Mouse (Mus musculus) lung, embryonic 14.5 days (tissue): ENCODE results near the gene Gm20388. TPM values are rescaled to one million over a fixed set of nuclear protein-coding genes. Genes with fewer than 3 reads are reported as not detected.

Experiments used
- ATAC-seq: fragments of 200-750 bp; cut with Nextera tagmentation; 2 replicates; pipeline ENCODE4 v1.8.0; 2017; ENCODE audit warnings: mild to moderate bottlenecking, moderate TSS enrichment, moderate library complexity; ENCODE audit not compliant: insufficient read depth
- DNase-seq: peaks from one replicate; pipeline ENCODE4 v3.0.0-alpha.2; 2015
- H3K27ac ChIP-seq: fragments of 300-500 bp; sonication (generic); 2 replicates; pipeline ENCODE4 v1.5.1; 2014; ENCODE audit warnings: low read depth, mild to moderate bottlenecking, moderate library complexity
- H3K27me3 ChIP-seq: fragments of 300-500 bp; sonication (generic); 2 replicates; pipeline ENCODE4 v1.6.1; 2014; ENCODE audit warnings: low read length, control low read depth; ENCODE audit not compliant: insufficient read depth
- H3K36me3 ChIP-seq: fragments of 300-500 bp; sonication (generic); 2 replicates; pipeline ENCODE4 v1.6.1; 2014; ENCODE audit warnings: control low read depth; ENCODE audit not compliant: insufficient read depth
- H3K4me1 ChIP-seq: fragments of 300-500 bp; sonication (generic); 2 replicates; pipeline ENCODE4 v1.6.1; 2014; ENCODE audit warnings: antibody characterized with exemption, control low read depth; ENCODE audit not compliant: insufficient read depth
- H3K4me2 ChIP-seq: fragments of 300-500 bp; sonication (generic); 2 replicates; pipeline ENCODE4 v1.6.1; 2014; ENCODE audit warnings: mild to moderate bottlenecking
- H3K4me3 ChIP-seq: fragments of 300-500 bp; sonication (generic); 2 replicates; pipeline ENCODE4 v1.5.1; 2014; ENCODE audit warnings: low read depth, low read length
- H3K9ac ChIP-seq: fragments of 300-500 bp; sonication (generic); 2 replicates; pipeline ENCODE4 v1.6.1; 2014
- H3K9me3 ChIP-seq: fragments of 300-500 bp; sonication (generic); 2 replicates; pipeline ENCODE4 v1.6.1; 2016; ENCODE audit warnings: low read depth, low read length, control low read depth
- CTCF ChIP-seq: IDR thresholded peaks from 2 replicates; pipeline ENCODE4 v1.5.1; 2016; ENCODE audit warnings: antibody characterized with exemption, low read depth
- WGBS: fragments of 180-500 bp; shearing (Covaris S2); extraction: QIAGEN DNeasy Blood & Tissue Kit; methylation state at CpG from one replicate; pipeline ENCODE4 v1.1.7; 2014; 5-methylcytosine and 5-hydroxymethylcytosine counted together
- polyA plus RNA-seq: library from polyadenylated mRNA; unstranded; fragments of >200 nt; fragmentation: Nextera tagmentation; extraction: Ambion mirVana; gene quantifications from 2 replicates; pipeline ENCODE4 v1.2.1, GENCODE M21; 2014

Gene Gm20388
- polyA plus RNA-seq, 1 experiment from 2014 or later, result not detected

DNA sequence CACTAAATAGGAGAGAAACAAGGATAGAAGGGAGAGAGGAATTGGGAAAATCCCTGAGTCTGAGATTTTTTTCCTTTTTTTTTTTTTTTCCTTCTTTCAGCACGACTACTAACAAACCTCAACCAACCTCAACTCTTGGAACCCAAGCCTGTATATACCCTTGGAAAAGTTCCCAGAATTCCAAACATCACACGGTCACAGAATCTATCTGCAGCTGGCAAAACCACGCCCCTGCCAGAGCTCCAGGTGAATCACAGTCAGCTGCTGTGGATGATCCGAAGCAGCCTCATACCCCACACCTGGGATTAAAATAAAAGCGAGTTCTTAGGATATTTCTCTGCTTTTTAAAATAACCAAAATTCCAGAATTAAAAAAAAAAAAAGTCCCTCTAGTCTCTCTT is 2431.7 kb downstream of the Gm20388 start:
- TF ChIP-seq CTCF, result no peak
- H3K36me3 ChIP-seq, result 0 out of 2 replicates have a peak, but pooled peaks cover 6% of the 10 kb centered on the region
- DNase-seq, result no peak
- H3K27ac ChIP-seq, result no peak overlapping the region
- WGBS, result 29% methylated on average over 5 of the region's 5 CpGs
- H3K4me1 ChIP-seq, result peaks cover 8% of the 10 kb centered on the region
- H3K4me2 ChIP-seq, result no peak overlapping the region
- no peak overlapping the region for H3K9ac ChIP-seq
- H3K27me3 ChIP-seq, result peaks cover 34% of the 10 kb centered on the region
- no peak overlapping the region for H3K4me3 ChIP-seq
- H3K9me3 ChIP-seq, result no peaks in the 10 kb centered on the region
- ATAC-seq, result no peak

DNA sequence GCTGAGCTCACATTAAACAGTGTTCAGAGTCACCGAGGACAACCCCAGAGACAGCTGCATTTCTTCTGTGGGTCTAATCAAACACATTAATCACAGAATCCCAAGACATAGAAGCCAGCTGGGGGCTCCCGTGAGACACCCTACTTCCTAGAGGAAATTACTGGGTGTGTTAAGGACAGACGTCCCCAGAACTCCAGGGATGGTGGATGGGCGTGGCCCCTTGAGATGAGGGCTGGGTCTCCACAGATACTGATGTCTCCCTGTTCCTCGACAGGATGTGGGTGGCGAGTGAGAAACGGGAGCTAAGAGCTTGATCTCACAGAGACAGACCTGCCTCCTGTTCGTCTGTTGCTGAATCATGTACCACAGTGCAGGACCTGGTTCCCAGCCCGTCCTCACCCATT is 2432.2 kb downstream of the Gm20388 start:
- Histone ChIP-seq H3K36me3 (0 out of 2 replicates have a peak, but pooled peaks cover 2% of the 10 kb centered on the region), H3K4me3 (no peak overlapping the region), H3K4me2 (peak overlapping the region; percentile 64), H3K27me3 (peaks cover 31% of the 10 kb centered on the region), H3K9ac (no peak overlapping the region), H3K4me1 (peaks cover 8% of the 10 kb centered on the region), H3K9me3 (no peaks in the 10 kb centered on the region), H3K27ac (no peak overlapping the region)
- DNase-seq (no peak), ATAC-seq (no peak; the same call in 1 of the 2 replicates)
- 2% methylated on average over 9 of the region's 9 CpGs for WGBS
- TF ChIP-seq CTCF, result no peak

DNA sequence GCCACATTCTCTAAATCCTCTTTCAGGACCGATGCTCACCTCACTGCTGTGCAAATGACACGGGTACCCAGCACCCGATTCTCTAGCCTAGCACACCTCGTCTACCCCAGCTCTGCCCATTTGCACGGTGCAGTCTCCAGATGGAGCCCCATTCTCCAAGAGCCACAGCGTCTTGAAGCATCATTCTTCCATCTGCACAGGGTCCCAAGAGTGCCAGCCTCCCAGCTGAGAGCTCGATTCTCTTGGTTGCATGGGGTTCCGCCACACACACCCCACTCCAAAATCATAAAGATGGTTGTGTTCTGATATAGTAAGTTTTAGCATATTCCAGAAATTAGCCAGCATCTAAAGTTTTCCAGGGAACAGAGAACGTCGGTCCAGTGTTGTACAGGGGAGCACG is 2432.7 kb downstream of the Gm20388 start:
- H3K9ac ChIP-seq, result peak overlapping the region; percentile 36
- H3K4me3 ChIP-seq, result peak overlapping the region; percentile 30
- H3K27me3 ChIP-seq, result peaks cover 29% of the 10 kb centered on the region
- H3K4me1 ChIP-seq, result peaks cover 8% of the 10 kb centered on the region
- H3K9me3 ChIP-seq, result no peaks in the 10 kb centered on the region
- no peak overlapping the region for H3K27ac ChIP-seq
- no peak for TF ChIP-seq CTCF
- DNase-seq, result no peak
- WGBS, result 7% methylated on average over 11 of the region's 11 CpGs
- H3K4me2 ChIP-seq, result peak overlapping the region; percentile 64
- ATAC-seq, result peak; percentile 15; the same call in 1 of the 2 replicates
- H3K36me3 ChIP-seq, result no peaks in the 10 kb centered on the region

DNA sequence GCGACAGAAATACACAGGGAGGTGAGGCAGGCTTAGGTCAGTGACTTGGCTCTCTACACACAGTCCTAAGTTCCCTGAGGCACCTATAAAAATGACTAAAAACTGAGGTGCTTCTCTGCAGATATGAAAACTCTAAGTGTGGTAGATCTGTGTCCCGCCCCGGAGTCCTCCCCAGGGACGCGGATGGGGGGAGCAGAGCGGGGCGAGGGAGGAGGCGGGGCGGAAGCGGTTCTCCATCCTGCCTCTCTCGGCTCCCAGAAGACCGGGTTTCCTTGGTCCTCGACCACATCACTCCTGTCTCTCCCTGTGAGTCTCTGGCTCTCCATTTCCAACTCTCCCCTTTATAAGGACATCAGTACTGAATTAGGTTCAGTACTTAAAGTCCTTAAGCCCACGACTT is 2433.1 kb downstream of the Gm20388 start:
- TF ChIP-seq CTCF, result no peak
- Histone ChIP-seq H3K36me3 (no peaks in the 10 kb centered on the region), H3K27ac (no peak overlapping the region), H3K9ac (peak overlapping the region; percentile 36), H3K4me1 (peaks cover 8% of the 10 kb centered on the region), H3K4me2 (peak overlapping the region; percentile 64), H3K9me3 (no peaks in the 10 kb centered on the region), H3K27me3 (peaks cover 29% of the 10 kb centered on the region), H3K4me3 (peak overlapping the region; percentile 30)
- peak; percentile 59; the same call in 1 of the 2 replicates for ATAC-seq
- peak; percentile 53 for DNase-seq
- under 1% methylated on average over 14 of the region's 14 CpGs for WGBS

DNA sequence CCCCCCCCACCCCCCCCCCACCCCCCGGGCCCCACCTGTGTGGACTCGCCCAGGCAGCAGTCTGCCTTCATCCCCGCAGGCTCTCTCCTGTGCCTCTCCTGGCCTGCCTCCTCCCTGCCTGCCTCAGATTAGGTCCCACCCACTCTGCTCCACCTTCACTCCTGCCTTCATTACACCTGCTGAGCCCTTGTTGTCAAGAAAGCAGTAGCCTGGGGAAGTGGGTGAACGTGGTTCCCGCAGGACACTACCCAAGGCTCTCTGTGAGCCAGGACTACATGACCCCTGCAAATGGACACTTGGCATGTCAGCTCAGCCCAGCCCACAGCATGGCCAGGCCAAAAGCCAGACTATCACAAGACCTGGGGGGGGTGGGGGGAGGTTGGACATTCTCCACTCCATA is 2433.6 kb downstream of the Gm20388 start:
- ATAC-seq, result peak; percentile 66
- DNase-seq, result no peak
- H3K27ac ChIP-seq, result no peak overlapping the region

DNA sequence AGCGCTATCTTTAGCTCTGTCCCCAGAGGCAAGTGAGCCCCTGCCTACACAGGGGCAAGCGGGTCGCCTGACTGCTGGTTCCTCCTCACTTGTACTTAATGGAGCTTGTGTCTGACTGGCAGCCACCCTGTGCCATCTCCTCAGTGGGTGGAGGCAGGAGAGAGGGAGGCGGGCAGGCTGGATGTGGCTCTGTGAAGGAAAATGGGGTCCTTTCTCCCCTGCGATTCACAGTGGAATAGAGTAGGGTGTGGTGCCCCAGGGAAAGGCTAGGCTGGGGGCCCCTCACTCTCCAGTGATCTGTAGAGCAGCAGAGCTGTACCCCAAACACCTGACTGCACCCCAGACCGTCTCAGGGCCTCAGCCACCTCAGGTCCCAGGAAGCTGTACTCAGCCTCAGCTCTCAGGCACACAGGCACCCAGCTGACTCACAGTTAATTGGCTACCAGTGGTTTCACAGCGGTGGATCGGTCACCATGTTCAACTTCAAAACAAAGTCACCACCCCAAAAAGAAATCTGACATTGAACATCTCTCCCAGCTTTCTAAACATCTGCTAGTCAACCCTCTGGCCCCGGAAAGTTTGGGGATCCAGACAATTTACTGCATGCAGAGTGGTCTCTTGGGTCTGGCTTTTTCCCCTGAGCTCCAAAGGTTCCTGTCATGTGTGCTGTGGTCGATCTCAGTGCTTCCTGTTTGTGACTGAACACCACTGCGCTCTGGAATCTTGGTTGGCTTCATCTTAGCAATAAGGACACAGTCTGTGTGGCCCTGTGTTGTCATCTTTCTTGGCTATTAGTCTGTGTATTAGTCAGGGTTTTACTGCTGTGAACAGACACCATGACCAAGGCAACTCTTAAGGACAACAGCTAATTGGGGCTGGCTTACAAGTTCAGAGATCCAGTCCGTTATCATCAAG is 2434.8 kb downstream of the Gm20388 start:
- H3K9ac ChIP-seq, result no peak overlapping the region
- WGBS, result 57% methylated on average over 12 of the region's 12 CpGs
- no peaks in the 10 kb centered on the region for H3K9me3 ChIP-seq
- DNase-seq, result no peak
- no peak for TF ChIP-seq CTCF
- no peak overlapping the region for H3K27ac ChIP-seq
- peaks cover 29% of the 10 kb centered on the region for H3K27me3 ChIP-seq
- H3K4me3 ChIP-seq, result no peak overlapping the region
- no peak for ATAC-seq
- H3K4me2 ChIP-seq, result no peak overlapping the region
- peaks cover 11% of the 10 kb centered on the region for H3K4me1 ChIP-seq
- no peaks in the 10 kb centered on the region for H3K36me3 ChIP-seq

More for the DNA sequence above, 2433.6 kb downstream of the Gm20388 start:
- H3K27me3 ChIP-seq, result peaks cover 29% of the 10 kb centered on the region
- H3K36me3 ChIP-seq, result no peaks in the 10 kb centered on the region
- WGBS, result 0% methylated on average over 2 of the region's 5 CpGs
- no peak overlapping the region; the same call in 1 of the 2 replicates for H3K4me3 ChIP-seq
- TF ChIP-seq CTCF, result no peak
- peak overlapping the region; percentile 64; the same call in 1 of the 2 replicates for H3K4me2 ChIP-seq
- H3K9ac ChIP-seq, result no peak overlapping the region
- no peaks in the 10 kb centered on the region for H3K9me3 ChIP-seq
- H3K4me1 ChIP-seq, result peaks cover 8% of the 10 kb centered on the region

DNA sequence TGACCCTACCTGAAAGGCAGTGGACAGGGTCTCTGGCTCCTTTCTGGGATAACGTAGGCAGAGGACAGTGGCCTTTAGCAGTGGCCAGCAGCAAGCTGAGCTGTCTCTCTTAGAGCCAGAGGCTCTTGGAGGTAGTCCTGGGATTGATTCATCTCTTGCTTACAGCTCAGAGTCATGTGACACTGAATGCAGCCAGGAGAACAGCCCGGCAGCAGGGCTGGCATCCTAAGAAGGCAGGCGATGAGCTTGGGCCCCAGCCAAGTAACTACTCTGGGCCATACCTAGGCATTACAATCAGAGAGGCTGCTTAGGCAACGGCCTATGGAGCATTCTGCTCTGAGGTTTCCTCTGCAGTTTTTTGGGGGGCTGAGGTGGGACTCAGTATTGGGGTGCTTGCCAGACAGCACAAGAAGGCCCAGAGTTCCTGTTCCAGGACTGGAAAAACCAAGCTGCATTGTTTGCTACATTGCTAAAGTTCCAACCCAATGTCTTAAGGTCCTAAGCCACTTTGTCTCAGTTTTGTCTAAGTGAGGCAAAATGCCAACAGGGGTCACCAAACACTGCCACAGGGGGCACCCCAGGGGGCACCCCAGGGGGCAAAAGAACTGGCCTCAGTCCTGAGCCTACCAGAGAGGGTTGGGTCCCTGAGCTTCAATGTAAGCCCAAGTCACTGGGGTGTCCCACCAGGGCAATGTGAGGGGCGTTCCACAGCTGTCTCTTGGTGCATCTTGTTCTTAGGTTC is 2437.3 kb downstream of the Gm20388 start:
- Histone ChIP-seq H3K9ac (no peak overlapping the region), H3K4me3 (no peak overlapping the region), H3K9me3 (no peaks in the 10 kb centered on the region), H3K4me1 (peaks cover 11% of the 10 kb centered on the region; the same call in 1 of the 2 replicates), H3K4me2 (no peak overlapping the region), H3K36me3 (no peaks in the 10 kb centered on the region), H3K27ac (no peak overlapping the region), H3K27me3 (peaks cover 24% of the 10 kb centered on the region)
- ATAC-seq (no peak), DNase-seq (no peak)
- 64% methylated on average over 5 of the region's 5 CpGs for WGBS
- no peak for TF ChIP-seq CTCF
